ENCODE assay signal across 17 mouse cellular contexts in genomic region chr2:124650609-124651008, GRCm38 (mm10).
DNase-seq lines count a peak whose midpoint lies in the region; ATAC-seq and TF ChIP-seq lines count a peak whose summit lies in the region.
"Had no signal": no experiment of that assay in that cellular context is flagged by ENCODE, and none has a peak within 500 bp of the region (broad histone marks: within the 10 kb centered on the region; RNA-seq: fewer than 3 reads in every experiment).

No protein-coding gene starts in this region.

- peaks cover 8% of the 10 kb centered on the region for H3K79me2 ChIP-seq in heart, adult 2 months (replicated peaks; ENCODE audit: control insufficient read depth, insufficient read depth, low read length)

- TF ChIP-seq POLR2A in heart, adult 2 months (IDR thresholded peaks at IDR 0.05; ENCODE audit: insufficient read depth, low read depth, low read length), result no peak
- TF ChIP-seq POLR2A in lung, adult 2 months (IDR thresholded peaks at IDR 0.05; ENCODE audit: borderline replicate concordance, extremely low read depth, low read depth, low read length), result no peak

- peaks cover 8% of the 10 kb centered on the region; the same call in 1 of the 2 replicates for H3K4me1 ChIP-seq in heart, adult 2 months (ENCODE audit: control insufficient read depth, insufficient read depth, low read length)
- H3K4me1 ChIP-seq in heart, embryonic 10.5 days, result 0 out of 2 replicates have a peak, but pooled peaks cover 4% of the 10 kb centered on the region
- H3K4me1 ChIP-seq in intestine, postnatal 0 days (replicated peaks; ENCODE audit: control insufficient read depth, insufficient read depth, low read length), result peaks cover 3% of the 10 kb centered on the region; the same call in 1 of the 2 replicates
- no peaks in the 10 kb centered on the region for H3K4me1 ChIP-seq in intestine, embryonic 16.5 days (ENCODE audit: control insufficient read depth, insufficient read depth, low read length)
- H3K4me1 ChIP-seq in lung, adult 2 months (ENCODE audit: control insufficient read depth, insufficient read depth, low read length), result peaks cover 5% of the 10 kb centered on the region; the same call in 1 of the 2 replicates
- H3K4me1 ChIP-seq in forebrain, postnatal 0 days (ENCODE audit: insufficient read depth), result no peaks in the 10 kb centered on the region
- H3K4me1 ChIP-seq: embryonic facial prominence, embryonic 12.5 days had no signal

- 59% methylated on average over 2 of the region's 2 CpGs for WGBS in heart, adult 2 months
- 85% methylated on average over 2 of the region's 2 CpGs for WGBS in heart, embryonic 10.5 days
- 89% methylated on average over 2 of the region's 2 CpGs for WGBS in intestine, postnatal 0 days
- WGBS in intestine, embryonic 16.5 days, result 89% methylated on average over 2 of the region's 2 CpGs
- WGBS in lung, adult 2 months, result 57% methylated on average over 2 of the region's 2 CpGs
- WGBS in forebrain, postnatal 0 days, result 90% methylated on average over 2 of the region's 2 CpGs

- no peaks in the 10 kb centered on the region for H3K27me3 ChIP-seq in heart, adult 2 months (ENCODE audit: control insufficient read depth, insufficient read depth, low read length)
- H3K27me3 ChIP-seq in heart, embryonic 10.5 days (ENCODE audit: insufficient read depth, poor library complexity, severe bottlenecking), result no peaks in the 10 kb centered on the region
- no peaks in the 10 kb centered on the region for H3K27me3 ChIP-seq in intestine, postnatal 0 days (replicated peaks; ENCODE audit: control insufficient read depth, insufficient read depth, low read length)
- H3K27me3 ChIP-seq in intestine, embryonic 16.5 days (replicated peaks; ENCODE audit: control insufficient read depth, insufficient read depth, low read length), result no peaks in the 10 kb centered on the region
- H3K27me3 ChIP-seq in forebrain, postnatal 0 days (ENCODE audit: insufficient read depth, low read length), result no peaks in the 10 kb centered on the region
- H3K27me3 ChIP-seq: embryonic facial prominence, embryonic 12.5 days; forebrain, embryonic 13.5 days had no signal

- intact Hi-C loops in heart, adult 2 months (cut with DNase I), result loop anchor here (2.0 kb wide), 1 partner anchor 40 kb away; no protein-coding TSS in a partner anchor

- no peak for TF ChIP-seq EP300 in heart, adult 2 months (IDR thresholded peaks at IDR 0.05; ENCODE audit: insufficient read depth, low read depth, low read length)

- H3K9ac ChIP-seq in heart, adult 2 months (ENCODE audit: low read depth, low read length), result no peak overlapping the region
- no peak overlapping the region for H3K9ac ChIP-seq in intestine, postnatal 0 days (ENCODE audit: low read depth, low read length)
- no peak overlapping the region for H3K9ac ChIP-seq in intestine, embryonic 16.5 days (ENCODE audit: low read depth, low read length)
- H3K9ac ChIP-seq in forebrain, postnatal 0 days, result no peak overlapping the region
- H3K9ac ChIP-seq: embryonic facial prominence, embryonic 12.5 days; forebrain, embryonic 13.5 days; lung, embryonic 14.5 days had no signal

- peak overlapping the region; percentile 54 for H3K27ac ChIP-seq in heart, adult 2 months
- no peak overlapping the region for H3K27ac ChIP-seq in heart, embryonic 10.5 days
- peak overlapping the region; percentile 21; the same call in 1 of the 2 replicates for H3K27ac ChIP-seq in intestine, postnatal 0 days (ENCODE audit: low read depth, low read length)
- H3K27ac ChIP-seq in intestine, embryonic 16.5 days (ENCODE audit: low read length), result no peak overlapping the region
- no peak overlapping the region for H3K27ac ChIP-seq in forebrain, postnatal 0 days (ENCODE audit: low read depth, low read length)
- H3K27ac ChIP-seq: embryonic facial prominence, embryonic 12.5 days; forebrain, embryonic 13.5 days had no signal

- H3K4me2 ChIP-seq in intestine, postnatal 0 days (replicated peaks; ENCODE audit: low read depth), result no peak overlapping the region
- no peak overlapping the region for H3K4me2 ChIP-seq in intestine, embryonic 16.5 days (ENCODE audit: low read depth, low read length)
- H3K4me2 ChIP-seq in forebrain, postnatal 0 days (ENCODE audit: low read depth), result no peak overlapping the region
- H3K4me2 ChIP-seq: embryonic facial prominence, embryonic 12.5 days; forebrain, embryonic 13.5 days; liver, embryonic 11.5 days; lung, embryonic 14.5 days had no signal

- H3K4me3 ChIP-seq in heart, adult 2 months, result no peak overlapping the region
- H3K4me3 ChIP-seq in heart, embryonic 10.5 days, result no peak overlapping the region
- no peak overlapping the region for H3K4me3 ChIP-seq in intestine, postnatal 0 days (ENCODE audit: low read depth, low read length)
- no peak overlapping the region for H3K4me3 ChIP-seq in intestine, embryonic 16.5 days (ENCODE audit: low read length)
- H3K4me3 ChIP-seq in lung, adult 2 months (replicated peaks; ENCODE audit: extremely low read depth, low read depth, low read length), result no peak overlapping the region
- no peak overlapping the region for H3K4me3 ChIP-seq in forebrain, postnatal 0 days (ENCODE audit: low read depth, low read length)
- H3K4me3 ChIP-seq: embryonic facial prominence, embryonic 12.5 days; erythroblast, embryonic 14.5 days; forebrain, embryonic 13.5 days had no signal

- no peak for TF ChIP-seq CTCF in heart, adult 2 months (IDR thresholded peaks at IDR 0.05)
- no peak for TF ChIP-seq CTCF in intestine, postnatal 0 days (IDR thresholded peaks at IDR 0.05; ENCODE audit: low read depth)
- TF ChIP-seq CTCF in lung, adult 2 months (IDR thresholded peaks at IDR 0.05; ENCODE audit: insufficient read depth, low read length), result no peak
- no peak for TF ChIP-seq CTCF in forebrain, postnatal 0 days (IDR thresholded peaks at IDR 0.05; ENCODE audit: low read depth)

- H3K36me3 ChIP-seq in heart, adult 2 months (ENCODE audit: control insufficient read depth, insufficient read depth, low read length), result peaks cover 14% of the 10 kb centered on the region
- H3K36me3 ChIP-seq in heart, embryonic 10.5 days, result peaks cover 14% of the 10 kb centered on the region; the same call in 1 of the 2 replicates
- peaks cover 12% of the 10 kb centered on the region for H3K36me3 ChIP-seq in intestine, postnatal 0 days (ENCODE audit: control insufficient read depth, insufficient read depth)
- H3K36me3 ChIP-seq in intestine, embryonic 16.5 days (ENCODE audit: control insufficient read depth, insufficient read depth, low read length), result peaks cover 5% of the 10 kb centered on the region; the same call in 1 of the 2 replicates
- no peaks in the 10 kb centered on the region for H3K36me3 ChIP-seq in forebrain, postnatal 0 days (ENCODE audit: insufficient read depth)
- H3K36me3 ChIP-seq: embryonic facial prominence, embryonic 12.5 days had no signal

- peak in 1 of 2 experiments; percentile 14 for DNase-seq in heart, adult 2 months
- no peak for DNase-seq in heart, embryonic 10.5 days (ENCODE audit: low spot score)
- peak; percentile 13 for DNase-seq in lung, postnatal 14 days
- no peak for DNase-seq in lung, adult 2 months
- DNase-seq in forebrain, postnatal 0 days, result no peak
- DNase-seq: adrenal gland, postnatal 10 days; cerebellum, adult 9-11 months; kidney, adult 8-10 months; right cerebral cortex, postnatal 4 days; thymus, adult 2 months had no signal

- no peaks in the 10 kb centered on the region for H3K9me3 ChIP-seq in heart, embryonic 10.5 days
- H3K9me3 ChIP-seq in intestine, postnatal 0 days (ENCODE audit: control insufficient read depth), result no peaks in the 10 kb centered on the region
- H3K9me3 ChIP-seq in intestine, embryonic 16.5 days (ENCODE audit: control insufficient read depth, low read length), result no peaks in the 10 kb centered on the region
- H3K9me3 ChIP-seq in forebrain, postnatal 0 days (ENCODE audit: low read length), result 0 out of 2 replicates have a peak, but pooled peaks cover 2% of the 10 kb centered on the region
- H3K9me3 ChIP-seq: embryonic facial prominence, embryonic 12.5 days; forebrain, embryonic 13.5 days had no signal

- ATAC-seq in intestine, postnatal 0 days, result no peak
- ATAC-seq in intestine, embryonic 16.5 days, result no peak
- ATAC-seq in forebrain, postnatal 0 days, result no peak
- ATAC-seq: forebrain, embryonic 13.5 days had no signal

Comparison
In these comparisons a context has a peak if more than half of its experiments do, and no peak if none do; other contexts are left out.
1. H3K27ac ChIP-seq: peak in heart, adult 2 months (single experiment) and intestine, postnatal 0 days (single experiment); none in heart, embryonic 10.5 days (single experiment), intestine, embryonic 16.5 days (single experiment) and forebrain, postnatal 0 days (single experiment).